Mouse (Mus musculus): ENCODE results near the gene Zbtb20. TPM values are rescaled to one million over a fixed set of nuclear protein-coding genes. Genes with fewer than 3 reads are reported as not detected.

The Zbtb20 gene
- total RNA-seq, 2 experiments from 2014 or later: 5.2 to 13.1 TPM

DNA sequence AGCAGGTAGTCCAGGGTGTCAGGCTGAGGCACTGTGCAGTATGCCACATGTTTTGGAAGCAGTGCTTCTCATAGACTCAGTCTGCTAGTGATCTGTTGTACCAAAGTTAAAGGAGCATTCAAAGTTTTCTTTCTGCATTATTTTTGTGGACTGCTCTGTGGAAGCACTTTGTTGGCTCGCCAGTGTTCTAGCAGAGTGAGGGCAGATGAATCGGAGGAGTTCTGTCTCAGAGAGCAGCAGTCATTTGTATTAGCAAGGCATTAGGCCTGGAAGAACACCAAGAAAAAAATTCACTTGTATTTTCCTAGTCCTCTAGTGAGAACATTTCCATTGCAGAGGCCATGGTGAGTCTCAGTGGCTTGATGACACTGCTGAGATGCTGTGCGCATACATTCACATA, 196.2 kb downstream of the Zbtb20 start:
- no peak for ATAC-seq (replicated peaks; ENCODE audit: poor library complexity)

DNA sequence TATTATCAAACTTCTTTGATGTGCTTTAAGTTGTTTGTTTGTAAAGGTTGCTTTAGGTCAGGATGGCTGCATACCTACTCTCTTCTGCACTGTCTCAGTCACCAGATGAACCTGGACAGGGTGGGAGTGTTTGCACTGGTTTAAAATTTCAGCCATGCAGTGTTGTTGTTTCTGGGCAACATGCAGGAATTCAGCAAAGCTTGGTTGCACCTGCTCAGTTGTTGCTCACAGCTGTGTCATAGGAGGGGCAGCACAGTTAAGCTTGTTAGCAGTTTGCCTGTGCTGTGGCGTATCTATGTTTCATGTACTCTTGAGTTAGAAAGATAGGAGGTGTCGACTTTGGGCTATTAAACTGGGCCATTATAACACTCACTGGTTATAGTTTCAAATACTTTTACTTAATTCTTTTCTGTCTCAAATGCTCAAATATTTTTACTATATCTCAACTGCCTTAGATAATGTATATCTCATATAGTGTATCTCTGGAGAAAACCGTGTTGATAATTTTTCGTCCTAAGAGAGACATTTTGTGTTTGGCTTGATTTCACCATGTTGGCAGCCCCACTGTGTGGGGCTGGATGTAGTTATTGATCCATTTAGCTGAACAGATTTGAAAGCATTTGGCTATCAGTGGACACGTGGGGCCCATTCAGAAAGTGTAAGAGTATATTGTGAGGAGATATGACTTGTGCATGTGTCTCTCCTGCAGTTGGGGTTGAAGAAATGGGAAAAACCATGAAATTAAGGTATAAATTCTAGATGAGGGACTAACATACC, 197.3 kb downstream of the Zbtb20 start:
- ATAC-seq (replicated peaks; ENCODE audit: poor library complexity): no peak

DNA sequence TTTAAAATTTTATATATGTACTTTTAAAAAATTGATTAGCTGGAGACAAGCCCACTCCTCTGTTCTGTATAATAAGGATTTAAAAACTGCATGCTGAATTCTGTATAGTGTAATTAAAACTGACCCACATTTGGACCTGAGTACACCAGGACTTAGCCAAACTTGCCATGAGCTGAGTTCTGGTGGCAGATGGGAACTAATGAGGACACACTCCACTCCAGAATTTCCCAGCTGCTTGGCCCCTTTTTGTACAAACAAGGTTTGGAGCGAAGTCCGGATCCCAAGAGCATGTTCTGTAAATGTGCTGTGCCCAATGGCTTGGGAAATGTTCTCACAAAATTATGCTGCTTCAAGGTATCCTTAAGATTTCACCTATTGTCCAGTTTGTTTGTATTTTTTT, 204.7 kb downstream of the Zbtb20 start:
- no peak for ATAC-seq (replicated peaks; ENCODE audit: poor library complexity)

DNA sequence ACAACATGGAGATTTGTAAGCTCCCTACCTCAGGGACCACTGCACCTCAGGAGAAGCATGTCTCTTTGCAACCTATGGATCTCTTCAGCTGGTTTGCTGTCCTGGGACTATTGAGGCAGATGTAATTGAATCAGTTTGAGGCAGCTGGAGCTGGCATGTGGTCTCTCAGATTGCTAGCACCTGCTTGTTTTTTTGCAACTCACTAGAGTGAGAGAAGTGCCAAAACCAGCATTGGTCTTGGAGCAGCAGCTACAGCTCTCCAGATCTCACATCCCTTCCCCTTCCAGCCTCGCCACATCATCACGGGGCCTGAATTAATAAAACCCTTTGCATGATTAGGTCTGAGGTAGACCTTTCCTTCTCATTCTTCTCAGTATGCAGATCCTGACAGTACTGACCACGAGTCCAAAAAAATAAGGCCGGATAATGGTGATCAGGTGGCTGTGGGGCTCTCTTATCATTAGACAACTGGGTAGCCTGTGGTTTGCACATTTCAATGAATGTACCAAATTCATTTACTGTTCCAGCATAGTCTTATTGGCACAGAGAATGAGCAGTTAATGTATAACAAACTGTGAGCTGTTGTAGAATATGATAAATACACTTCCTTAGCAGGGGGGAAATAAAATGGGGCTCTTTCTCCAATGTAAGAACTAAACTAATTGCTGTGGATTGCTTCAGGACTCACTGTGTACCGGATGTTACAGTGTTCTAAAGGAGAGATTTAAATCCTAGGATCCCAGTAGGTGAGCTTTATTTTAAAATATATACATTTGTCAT, 205.4 kb downstream of the Zbtb20 start:
- ATAC-seq (replicated peaks; ENCODE audit: poor library complexity): peak; percentile 37; the same call in 1 of the 2 replicates

DNA sequence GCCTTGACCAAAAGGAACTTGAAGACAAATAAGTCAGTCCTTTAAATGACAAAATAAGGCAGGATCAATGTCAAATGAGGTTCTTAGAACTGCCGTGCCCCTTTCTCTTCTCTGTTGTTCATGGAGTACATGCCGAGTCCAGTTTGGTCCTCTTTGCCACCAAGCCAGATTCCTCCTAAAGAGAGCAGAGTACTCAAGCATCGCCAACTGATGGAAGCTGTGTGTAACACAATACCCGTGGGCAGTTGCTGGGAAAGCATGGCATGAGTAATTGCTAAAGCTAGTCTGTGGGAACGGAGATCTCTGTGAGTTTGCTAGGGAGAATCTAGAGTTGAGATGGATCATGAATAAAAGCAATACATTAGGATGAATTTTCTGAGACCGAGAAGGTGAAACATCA, 206.3 kb downstream of the Zbtb20 start:
- ATAC-seq (replicated peaks; ENCODE audit: poor library complexity): no peak

DNA sequence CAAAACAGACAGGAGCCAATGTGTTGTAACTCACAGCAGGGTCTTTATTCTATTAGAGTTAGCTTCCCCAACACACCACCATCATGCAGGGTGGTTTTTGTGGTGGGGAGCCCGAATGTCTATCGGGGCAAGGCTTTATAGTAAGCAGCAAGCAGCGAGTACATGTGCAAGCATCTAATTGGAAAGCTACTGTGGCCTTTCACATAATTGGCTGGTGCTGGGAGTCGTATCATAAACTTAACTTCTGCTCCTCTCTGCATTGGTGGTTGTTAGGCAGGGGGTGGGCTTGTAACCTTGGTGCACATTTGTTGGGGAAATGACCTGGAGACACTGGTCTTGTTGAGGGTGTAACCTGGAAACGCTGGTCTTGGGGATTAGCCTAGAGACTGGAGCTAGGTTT, 207.1 kb downstream of the Zbtb20 start:
- ATAC-seq (replicated peaks; ENCODE audit: poor library complexity): no peak

DNA sequence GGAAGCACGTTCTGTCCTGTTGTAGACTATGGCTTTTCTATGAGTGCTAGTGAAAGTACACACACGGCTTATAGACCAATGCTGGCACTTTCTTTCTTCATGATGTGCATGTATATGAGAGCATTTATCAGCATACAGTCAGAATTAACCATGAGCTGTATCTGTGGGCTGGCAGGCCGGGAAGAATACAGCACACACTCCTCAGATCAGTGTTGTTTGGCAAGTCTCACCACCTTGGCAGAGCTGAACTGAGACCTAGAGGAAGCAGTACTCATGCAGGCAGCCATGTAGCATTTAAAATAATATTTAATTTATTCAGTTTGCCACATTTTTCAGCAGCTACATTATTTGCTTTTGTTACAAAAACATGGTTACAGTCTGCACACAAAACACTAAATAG, 214.5 kb downstream of the Zbtb20 start:
- peak; percentile 52 for ATAC-seq (replicated peaks; ENCODE audit: poor library complexity)

DNA sequence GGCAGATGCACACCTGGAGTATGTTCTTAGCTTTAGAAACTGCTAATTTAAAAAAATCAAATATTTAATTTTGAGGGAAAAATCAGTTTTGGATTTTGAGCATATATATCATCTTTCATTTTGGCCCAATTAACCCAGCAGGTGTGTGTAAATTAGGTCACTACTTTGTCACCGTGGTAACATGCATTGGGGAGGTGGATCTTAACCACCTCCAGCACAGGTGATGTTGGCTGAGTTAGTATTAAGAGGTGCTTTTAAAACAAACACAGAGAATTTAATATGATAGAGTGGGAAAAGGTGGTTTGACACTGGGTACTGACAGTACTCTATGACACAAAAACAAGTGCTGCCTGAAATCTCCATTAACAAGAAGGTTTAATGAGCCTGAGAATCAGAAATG, 218.5 kb downstream of the Zbtb20 start:
- ATAC-seq (replicated peaks; ENCODE audit: poor library complexity): no peak

DNA sequence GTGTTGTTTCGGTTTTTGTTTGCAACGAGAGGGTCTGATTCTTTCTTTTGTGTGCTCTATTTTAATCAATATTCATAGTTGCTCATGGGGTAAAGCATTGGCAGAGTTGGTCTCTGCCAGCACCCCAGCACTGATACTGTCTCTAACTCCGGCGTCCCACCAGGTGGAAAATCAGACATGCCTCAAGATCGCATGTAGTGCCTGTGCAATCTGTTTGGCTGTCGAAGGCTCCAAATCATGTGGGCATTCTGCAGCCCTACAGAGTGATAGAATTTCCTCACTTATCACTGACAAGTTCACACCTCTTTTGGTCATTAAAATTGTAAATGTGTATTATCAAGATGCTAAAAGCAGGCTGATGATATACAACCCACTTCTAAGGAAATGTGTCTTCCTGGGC, 219.1 kb downstream of the Zbtb20 start:
- ATAC-seq (replicated peaks; ENCODE audit: poor library complexity): no peak

DNA sequence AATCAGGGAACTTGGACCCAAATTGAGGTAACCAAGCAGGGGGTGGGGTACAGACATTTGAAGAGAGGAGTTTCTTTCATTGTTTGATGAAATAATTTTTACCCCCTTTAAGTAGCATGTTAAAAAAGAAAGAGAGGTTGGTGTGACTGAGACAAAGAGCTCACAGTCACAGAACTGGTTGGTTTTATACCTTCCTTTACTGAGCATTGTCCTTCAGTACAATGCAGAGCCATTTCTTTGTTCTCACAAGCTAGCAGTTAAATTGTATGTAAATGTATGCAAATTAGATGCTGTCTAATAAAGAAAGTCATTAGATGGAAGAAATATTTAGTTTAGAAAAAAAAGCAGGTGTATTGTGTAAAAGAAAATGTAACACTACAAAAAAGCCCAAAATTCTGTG, 220.4 kb downstream of the Zbtb20 start:
- ATAC-seq (replicated peaks; ENCODE audit: poor library complexity): no peak

DNA sequence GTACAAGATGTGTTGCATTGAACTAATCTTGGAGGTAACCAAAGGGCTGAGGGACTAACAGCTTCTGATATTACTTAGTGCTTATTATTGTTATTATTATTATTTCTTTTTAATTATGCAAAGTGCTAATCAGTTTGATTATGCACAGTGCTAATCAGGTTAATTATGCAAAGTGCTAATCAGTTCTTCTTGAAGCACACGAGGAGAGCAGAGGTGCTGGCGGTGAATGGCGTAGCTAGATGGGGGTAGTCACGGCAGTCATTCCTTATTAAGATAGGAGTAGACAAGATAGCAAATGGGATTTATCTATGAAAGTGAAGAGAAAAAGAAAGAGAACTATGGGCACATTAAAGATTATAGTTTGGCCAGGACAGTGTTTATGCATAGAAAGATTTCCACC, 222.5 kb downstream of the Zbtb20 start:
- no peak for ATAC-seq (replicated peaks; ENCODE audit: poor library complexity)

DNA sequence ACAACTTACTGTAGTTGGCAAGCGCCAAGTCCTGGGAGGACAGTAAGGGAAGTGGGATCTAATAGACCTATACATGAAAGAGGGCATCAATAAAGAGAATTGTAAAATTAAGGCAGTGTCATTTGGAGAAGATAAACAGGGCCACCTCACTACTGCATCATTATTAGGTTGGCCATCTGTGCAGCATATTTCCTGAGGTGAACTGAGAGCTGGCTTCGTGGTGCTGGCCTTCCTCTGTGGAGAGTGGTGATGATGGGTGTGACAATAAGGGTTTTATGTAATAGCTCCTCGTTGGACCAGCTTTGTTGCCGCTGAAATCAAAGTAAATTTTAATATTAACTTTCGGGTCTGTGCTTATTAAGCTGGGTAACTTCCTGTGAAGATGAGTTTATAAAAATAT, 223.0 kb downstream of the Zbtb20 start:
- no peak for ATAC-seq (replicated peaks; ENCODE audit: poor library complexity)

DNA sequence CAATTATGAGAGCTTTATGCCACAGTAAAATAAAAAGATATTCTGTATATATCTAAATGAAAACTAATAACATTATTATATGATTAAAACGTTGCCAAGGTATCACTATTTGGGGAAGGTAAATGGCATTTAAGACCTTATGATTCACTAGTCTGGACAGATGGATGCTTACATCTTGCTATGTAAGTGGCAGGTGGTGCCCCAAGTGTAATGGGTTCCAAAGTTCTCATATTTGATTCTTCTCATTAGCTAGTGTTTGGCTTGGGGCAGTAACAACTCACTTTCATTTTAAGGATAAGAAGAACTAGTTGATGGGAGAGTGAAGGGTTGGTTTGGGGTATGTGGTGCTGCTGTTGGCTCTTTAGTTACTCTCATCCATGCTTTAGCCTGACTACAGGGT, 235.6 kb downstream of the Zbtb20 start:
- no peak for ATAC-seq (replicated peaks; ENCODE audit: poor library complexity)

DNA sequence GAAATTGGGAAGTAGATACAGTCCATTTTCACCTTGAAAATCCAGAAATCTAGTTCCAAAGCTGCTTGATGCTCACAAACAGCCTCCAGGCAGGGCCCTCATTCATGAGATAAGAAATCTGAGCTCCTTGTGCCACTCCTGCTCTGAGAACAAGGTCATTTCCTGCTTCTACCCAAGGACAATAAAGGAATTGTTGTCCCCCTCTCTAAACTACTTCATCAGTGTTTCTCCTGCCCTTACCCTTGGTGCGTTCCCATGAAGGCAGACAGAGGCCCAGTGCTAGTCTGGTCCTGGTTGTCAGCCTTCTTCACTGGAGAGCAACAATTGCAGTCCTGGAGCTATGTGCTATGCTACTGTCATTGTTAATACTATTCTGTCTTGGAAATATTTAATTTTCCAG, 238.3 kb downstream of the Zbtb20 start:
- no peak for ATAC-seq (replicated peaks; ENCODE audit: poor library complexity)

DNA sequence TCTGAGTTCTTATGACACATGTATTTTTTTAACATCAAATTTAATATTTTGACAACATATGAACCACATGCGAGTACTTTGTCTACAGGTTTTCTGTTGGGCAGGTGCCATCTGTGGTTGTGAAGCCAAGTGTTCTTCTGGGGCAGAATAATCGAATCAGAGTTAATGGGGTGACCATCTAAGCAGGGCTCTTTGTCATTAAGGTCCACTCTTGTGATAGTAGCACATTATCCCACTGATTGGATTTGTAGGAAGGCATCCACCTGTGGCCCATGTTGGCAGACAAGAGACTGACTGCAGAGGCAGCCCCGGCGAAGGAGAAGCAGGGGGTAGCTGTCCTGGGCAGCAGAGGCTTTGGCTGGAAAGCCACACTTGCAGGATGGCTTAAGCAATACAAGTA, 254.3 kb downstream of the Zbtb20 start:
- no peak for ATAC-seq (replicated peaks; ENCODE audit: poor library complexity)

DNA sequence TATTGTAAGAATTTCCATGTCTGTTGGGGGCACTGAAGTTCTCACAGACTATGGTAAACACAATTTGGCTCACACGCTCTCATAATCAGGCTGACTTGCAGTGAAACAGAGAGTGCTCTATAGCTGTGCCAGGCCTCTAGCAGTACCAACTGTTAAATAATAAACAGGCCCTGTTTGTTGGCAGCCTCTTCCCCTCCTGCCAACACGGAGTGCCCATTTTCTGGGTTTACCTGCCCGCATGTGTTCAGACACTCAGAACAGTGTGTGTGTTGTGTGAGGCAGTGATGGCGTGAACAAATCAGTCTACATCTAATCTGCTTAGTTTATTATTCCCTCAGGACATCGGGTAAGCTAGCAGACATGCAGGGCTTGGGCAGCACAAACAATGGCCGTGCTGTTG, 254.9 kb downstream of the Zbtb20 start:
- ATAC-seq (replicated peaks; ENCODE audit: poor library complexity): no peak

DNA sequence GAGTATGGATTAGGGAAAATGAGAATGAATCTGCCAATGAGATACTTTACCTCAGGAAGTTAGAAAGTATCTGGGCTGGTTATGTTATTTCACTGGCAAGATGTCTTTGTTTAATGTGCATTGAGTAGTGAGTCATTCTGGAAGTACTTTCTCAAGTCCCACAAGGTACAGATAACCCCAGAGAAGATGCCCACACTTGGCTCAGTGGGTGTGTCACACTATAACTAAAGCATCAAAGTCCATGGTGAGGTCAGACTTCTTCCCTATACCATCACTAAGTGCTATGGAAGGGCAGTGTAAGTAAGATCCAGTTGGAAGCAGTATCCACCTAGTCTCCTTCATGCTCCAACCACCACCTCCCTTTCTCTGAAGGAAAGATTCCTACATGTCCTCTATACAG, 255.4 kb downstream of the Zbtb20 start:
- no peak for ATAC-seq (replicated peaks; ENCODE audit: poor library complexity)

DNA sequence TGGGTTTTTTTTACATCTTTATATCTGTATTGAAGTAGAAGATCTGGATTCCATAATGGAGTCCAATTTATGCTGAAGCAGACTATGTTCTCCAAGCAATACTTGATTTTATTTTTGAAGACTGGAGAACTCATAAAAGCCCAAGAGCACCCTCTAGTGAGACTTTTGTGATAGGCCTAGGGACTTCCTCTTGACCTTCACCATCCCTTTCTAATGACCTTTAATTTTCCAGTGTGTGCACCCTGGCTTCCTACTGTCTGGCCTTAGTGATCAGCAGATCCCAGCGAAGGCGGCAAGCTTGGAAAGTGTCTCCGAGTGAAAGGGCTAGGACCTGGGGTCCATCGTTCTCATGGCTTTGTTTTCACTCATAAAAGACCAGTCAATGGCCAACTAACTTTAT, 292.8 kb downstream of the Zbtb20 start:
- peak; percentile 64 for ATAC-seq (replicated peaks; ENCODE audit: poor library complexity)

DNA sequence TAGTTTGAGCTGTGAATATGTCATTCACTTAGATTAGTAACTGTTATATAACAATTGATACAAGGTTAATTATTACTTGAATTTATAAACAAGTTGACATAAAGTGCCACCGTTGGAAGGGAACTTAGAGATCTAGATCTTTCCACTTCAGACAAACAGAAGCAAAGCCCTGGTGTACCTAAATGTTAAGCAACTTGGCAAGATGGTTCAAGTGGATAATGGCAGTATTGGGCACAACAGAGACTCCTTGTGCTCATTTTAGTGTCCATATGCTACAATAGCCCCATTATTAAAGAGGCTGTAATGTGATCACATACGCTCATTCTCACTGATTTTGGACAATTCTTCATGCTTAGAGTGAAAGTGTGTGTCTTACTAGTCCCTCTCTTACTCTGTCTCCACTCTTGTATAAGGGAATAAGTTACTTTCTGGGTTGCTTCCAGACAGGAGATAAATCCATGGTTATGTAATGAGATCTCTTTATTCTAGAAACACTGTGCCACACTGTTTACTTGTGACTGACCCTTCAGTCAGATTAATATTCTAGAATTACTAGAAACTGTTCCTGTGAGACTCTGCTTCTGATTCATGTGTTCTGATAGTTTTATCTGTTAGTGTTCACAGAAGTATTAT, 293.7 kb downstream of the Zbtb20 start:
- ATAC-seq (replicated peaks; ENCODE audit: poor library complexity): no peak

DNA sequence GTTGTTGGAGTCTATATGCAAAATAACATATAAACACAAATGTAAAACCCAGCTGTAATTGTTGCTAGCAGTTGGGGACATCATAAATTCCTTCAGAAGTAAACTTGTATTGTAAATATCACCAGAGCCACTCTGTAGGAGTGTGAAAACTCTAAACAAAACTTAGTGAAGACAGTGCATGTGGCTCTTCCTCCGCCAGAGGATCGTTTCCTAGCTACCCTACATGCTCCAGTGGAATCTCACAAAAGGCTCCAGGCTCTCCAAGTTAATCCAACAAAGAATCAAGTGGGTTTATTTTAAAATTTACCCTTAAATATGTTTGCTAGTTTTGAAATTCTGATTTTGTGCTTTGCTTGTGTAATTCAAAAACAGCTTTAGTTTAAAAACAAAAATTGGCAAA, 296.5 kb downstream of the Zbtb20 start:
- ATAC-seq (replicated peaks; ENCODE audit: poor library complexity): no peak

DNA sequence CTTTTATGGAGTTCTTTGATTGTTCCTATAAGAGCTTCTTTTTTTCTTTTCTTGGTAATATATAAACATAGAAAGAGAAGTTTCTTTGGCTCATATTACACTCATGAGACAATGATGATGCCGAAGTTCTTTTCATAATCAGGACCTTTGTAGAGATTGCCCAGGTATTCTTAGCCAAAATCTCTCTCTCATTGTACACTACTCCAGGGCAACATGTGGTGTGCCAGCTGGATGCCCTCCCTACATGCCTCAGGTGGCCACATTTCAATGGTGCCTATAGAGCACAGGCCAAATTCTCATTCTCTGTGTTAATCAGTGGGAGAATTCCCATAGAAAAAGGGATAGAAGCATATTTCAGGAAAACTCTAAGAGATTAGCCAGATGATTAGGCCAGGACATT, 297.2 kb downstream of the Zbtb20 start:
- ATAC-seq (replicated peaks; ENCODE audit: poor library complexity): no peak

DNA sequence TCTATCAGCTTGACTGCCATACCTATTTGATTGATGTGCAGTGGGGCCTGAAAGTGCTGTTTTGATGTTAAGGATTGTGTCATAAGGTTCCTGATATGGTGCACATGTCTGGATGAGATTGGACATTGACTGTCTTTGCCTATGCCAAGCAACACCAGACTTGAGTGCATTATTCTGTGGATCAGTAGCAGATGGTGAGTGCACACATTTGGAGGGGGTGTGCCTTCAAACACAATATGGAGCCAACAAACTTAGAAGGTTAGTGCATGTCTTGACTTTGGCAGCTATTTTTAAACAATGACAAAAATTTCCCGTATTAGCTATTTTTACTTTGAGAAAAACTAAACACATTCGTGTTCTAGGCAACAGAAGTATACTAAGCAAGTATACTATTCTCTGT, 299.1 kb downstream of the Zbtb20 start:
- ATAC-seq (replicated peaks; ENCODE audit: poor library complexity): no peak

Data from megakaryocyte progenitor cell, adult 5-6 weeks (primary cell).